Mouse (Mus musculus) layer of hippocampus, postnatal 36 days (tissue): ENCODE results near the gene Rnf207. TPM values are rescaled to one million over a fixed set of nuclear protein-coding genes. Genes with fewer than 3 reads are reported as not detected.

Source experiments
- DNase-seq, 2 experiments: peaks; one replicate each; pipeline ENCODE4 v3.0.0; 2022
- total RNA-seq, 2 experiments: library from RNA; stranded (reverse); gene quantifications; 2 replicates each; pipeline ENCODE4 v1.2.3; 2021

Gene Rnf207
- 1 to 10 TPM; 4.7 to 6.1 TPM for total RNA-seq

DNA sequence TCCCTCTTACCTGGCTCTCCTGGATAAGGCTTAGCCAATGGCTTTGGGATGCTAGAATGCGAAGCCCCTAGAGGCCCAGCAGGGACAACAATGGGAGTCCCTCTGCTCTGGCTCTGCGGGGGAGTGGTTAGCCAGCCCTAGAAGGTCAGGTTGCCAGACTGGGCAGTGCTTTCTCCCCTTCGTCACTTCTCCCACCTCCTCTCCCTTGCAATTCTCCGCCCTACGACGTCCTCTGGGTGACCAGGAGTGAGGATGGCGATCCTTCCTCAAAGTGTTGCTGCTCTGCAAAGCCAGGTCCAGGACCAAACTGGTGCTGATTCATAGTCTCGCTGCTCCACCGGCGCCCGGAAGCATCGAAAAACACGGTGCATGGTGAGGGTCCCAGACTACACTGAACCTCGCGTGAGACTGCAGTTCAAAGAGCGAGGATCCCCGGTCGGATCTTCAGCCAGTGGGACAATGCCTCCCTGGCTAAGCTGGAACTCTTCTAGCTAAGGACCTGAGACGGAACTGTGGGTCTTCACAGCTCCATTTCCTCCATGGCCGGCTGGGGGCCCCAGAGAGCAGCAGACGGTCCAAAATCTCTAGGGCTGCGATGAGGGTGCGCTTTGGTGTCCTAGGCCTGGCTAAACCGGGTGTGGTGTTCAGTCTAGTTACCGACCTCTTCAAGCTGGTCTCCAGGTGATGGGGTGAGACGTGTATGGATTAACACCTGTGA, at the start of gene Rnf207:
Gene Rnf207, minus strand, starts transcription at position 477 of the 718 bp plus-strand sequence.
- peak in 1 of 2 experiments; percentile 46 for DNase-seq

DNA sequence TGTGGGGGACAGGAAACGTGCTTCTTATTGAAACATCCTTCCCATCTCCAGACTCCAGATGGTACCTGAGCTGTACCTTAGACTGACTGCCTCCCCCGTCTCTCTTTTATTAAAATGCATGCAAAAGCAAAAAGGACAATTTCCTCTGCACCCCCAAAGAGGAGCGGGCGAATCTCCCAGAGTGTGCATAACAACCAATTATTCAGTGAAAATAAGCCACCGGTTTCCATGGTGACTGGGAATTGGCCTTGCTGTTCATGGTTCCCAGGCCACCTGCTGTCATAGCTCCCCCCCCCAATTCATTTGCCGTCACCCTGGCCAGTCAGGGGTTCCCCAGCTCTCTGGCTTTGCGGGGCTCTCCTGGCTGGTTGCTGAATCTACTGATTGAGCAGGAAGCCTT, 46.4 kb upstream of the Rnf207 start:
- no peak for DNase-seq

DNA sequence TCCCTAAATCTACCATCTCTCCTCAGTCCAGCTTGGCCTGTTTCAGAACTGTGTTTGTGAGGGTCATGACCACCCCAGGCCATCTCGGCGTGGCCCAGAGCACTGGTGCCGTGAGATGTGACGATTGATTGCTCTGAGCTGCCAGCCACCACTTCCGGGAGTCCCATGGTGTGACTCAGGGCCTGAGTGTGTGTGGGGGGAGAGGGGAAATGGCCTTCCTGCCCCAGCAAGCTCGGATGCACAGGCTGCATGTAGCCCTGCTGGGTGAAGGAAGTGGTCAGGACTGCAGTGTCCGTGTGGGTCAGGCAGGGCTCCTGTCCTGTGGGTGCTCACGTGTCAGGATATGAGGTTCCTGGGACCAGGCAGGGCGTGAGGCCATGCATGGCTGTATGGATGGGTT, 43.4 kb upstream of the Rnf207 start:
- no peak for DNase-seq

DNA sequence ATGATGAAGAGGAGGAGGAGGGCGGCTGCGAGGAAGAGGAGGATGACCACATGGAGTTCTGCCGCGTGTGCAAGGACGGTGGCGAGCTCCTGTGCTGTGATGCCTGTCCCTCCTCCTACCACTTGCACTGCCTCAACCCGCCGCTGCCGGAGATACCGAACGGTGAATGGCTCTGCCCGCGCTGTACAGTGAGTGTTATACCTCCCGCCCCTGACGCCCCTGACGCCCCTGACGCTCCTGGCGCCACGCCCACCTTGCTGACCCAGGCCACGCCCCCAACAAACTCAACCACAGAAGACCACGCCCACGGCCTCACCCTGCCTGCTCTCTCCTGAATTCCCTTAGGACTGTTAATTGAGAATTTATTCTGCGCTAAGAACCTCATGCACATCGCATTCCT, 42.1 kb upstream of the Rnf207 start:
- no peak for DNase-seq

DNA sequence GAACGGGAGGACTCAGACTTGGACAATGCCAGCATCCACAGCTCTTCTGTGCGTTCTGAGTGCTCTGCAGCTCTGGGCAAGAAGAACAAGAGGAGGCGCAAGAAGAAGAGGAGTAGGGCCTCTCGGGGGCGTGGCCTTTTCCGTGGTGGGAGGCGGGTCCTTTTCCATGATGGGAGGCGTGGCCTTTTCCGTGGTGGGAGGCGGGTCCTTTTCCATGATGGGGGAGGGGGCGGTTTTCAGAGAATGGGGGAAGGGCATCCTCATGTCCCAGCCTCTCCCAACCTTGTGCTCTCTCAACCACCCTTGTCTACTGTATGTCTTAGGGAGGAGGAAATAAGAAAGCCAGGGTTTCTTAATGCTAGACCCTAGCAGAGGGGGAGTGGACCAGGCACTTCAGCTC, 40.9 kb upstream of the Rnf207 start:
- no peak for DNase-seq

DNA sequence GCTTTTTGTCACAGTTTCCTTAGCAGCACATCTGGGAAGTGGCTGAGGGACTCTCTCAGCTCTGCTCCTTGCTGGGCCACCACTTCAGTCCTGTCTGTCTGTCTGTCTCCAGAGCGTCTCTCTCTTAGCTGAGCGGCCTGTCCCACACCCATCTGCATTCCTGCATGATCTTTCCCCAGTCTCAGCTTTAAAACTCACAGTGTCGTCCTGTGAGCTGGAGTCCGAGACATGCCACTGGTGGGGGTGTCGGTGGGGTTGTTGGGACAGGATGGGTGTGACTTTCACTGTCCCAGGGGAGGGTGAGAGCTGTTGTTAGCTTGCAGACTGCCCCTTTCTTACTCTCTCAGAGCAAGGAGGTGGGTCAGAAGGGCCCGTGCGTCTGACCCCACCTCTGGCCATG, 36.9 kb upstream of the Rnf207 start:
- no peak for DNase-seq

DNA sequence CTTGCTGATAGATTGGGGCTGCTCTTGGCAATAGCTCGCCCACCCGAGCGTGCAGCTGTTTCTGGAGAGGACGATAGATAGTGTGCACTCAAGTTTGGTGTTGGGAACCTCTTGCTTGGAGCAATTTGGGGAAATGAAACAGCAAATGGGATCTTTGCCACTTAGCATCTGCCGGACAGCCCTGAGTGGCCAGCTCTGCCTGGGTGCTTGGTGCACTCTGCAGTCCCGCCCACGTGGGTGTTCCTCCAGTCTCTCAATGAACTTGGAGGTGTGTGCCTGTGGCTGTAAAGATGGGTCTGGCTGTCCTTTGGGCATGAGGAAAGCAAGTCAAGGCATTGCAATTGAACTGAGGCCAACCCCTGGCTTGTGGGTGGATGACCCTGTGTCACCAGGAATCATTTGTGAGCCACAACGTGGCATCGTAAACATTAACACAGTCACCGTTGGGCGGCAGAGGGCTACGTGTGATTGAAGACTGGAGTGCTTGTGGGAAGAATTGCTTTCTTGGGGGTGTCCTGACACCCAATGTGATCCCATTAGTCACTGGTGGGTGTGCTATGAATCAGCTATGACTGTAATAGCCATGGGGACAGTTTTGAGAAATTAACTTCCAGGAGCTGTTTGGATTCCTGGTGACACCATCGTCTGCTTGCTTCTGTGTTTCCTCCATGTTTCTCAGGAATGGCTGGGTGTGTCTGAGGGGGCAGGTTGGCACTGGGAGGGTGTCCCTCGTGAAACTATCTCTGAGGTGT, 35.3 kb upstream of the Rnf207 start:
- DNase-seq, result no peak

DNA sequence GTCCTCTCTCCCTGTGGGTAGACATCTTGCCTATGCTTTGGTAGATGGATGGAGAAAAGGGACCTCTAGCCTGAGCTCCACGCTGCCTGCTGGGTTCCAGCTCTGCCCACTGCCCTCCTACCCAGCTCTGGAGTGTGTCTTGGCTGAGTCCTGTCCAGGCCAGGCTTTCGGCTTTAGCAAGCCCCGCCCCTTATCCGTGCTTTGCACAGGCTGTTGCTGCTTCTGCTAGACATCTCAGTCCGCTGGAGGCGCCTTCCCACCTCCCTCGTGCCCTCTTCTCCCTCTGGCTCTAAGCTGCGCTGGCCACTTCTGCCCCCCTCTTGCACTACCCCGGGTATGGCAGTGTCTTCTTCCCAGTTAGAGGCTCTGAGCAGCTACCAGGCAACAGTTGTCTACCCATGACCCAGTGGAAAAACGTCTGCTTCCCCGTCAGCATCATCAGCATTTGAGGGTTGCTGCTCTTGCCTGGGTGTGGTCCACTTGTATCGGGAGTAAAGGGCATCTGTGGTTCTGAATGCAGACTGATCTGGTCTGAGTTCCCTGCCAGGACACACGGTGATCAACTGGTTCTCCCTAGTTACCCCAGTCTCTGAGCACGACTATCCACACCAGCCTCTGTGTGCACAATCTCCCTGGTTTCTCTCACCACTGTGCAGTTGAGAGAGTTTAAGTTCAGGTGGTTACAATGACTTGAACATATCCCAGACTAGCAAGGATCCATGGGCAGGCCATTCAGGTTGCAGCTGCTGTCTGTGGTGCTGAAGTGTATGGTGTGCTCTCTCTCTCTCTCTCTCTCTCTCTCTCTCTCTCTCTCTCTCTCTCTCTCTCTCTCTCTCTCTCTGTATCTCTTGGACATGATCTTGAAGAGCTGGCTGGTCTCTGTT, 32.9 kb upstream of the Rnf207 start:
- DNase-seq, result no peak

DNA sequence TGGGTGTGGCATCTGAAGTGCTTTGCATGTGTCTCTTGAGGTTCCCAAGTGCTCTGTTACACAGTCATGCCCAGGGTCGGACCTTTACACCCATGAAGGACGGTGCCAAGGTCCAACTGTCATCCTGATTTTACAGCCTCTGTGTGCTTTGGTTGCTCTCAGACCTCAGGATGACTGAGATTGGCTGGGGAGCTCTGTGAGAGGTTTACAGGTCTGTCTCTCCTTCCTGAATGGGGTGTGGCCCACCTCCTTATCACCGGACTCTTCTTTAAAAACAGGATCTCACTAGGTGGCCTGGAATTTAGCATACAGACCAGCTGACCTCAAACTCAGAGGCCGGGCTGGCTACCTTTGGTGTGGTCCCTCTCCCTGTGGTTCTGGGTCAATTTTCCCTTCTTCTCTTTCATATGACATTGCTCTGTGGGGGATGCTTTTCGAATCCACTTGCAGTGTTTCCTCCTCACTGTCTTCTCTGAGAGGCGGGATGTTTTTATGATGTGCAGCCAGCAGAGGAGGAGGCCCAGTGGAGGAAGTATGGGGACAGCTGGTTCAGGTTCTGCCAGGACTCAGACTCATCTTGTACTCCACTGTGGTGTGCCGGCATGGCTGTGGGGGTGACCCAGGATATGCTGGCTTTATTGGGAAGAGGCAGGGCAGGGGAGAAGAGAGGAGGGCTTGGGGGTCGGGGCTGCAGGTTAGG, 32.1 kb upstream of the Rnf207 start:
- DNase-seq, result no peak

DNA sequence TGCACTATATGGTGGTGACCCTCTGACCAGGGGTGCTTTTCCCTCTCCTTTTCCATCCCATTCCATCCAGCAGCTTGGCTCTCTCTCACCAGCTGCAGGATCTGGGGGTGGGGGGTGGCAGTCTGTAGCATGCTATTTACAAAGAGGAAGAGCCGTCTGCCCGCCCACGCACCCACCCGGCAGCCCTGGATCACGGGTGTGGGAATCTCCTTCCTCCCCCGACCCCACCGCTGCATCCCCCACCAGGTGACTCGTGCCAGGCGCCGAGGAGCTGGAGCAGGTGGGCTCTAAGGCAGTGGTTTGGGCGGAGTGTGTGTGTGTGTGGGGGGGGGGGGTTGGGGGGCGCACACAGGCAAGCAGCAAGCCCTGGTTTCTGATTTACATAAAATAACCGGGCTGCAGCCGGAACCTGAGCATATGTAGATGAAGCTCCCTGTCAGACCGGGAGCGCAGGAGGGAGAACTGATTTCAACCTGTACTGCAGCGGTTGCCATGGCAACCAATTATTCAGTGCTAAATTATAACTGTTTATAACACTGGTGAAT, 31.1 kb upstream of the Rnf207 start:
- no peak for DNase-seq

DNA sequence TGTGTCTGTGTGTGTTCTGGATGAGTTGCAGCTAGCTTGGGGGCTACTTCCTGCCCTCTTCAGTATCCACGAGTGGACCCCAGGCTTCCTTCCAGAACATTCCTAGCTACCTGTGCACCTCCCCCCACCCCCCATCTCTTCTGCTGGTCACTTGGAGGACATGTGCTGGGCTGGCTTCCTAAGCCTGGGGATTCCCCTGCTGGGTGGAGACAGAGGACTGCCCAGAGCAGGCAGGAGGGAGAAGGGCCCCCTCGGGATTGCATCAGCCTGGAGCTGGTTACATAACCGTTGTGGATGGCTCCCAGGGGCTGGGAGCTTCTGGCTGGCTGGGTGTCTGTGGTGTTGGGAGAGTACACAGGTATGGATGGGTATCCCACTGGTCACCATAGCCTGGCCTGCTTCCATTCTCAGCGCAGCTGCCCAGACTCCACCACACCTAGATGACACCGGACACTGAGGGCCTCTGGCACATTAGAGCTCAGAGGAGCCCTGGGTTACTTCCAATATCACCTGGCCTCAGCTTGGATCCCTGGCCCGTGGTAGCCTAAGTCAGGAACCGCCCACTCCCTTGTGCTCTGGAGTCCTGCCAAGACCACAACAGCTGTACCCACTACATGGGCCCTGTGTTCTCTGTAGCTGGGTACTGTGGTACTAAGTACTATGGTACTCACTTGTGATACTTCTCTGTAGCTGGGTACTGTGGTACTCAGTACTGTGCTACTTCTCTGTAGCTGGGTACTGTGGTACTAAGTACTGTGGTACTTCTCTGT, 26.5 kb upstream of the Rnf207 start:
- DNase-seq, result peak in 1 of 2 experiments; percentile 64

DNA sequence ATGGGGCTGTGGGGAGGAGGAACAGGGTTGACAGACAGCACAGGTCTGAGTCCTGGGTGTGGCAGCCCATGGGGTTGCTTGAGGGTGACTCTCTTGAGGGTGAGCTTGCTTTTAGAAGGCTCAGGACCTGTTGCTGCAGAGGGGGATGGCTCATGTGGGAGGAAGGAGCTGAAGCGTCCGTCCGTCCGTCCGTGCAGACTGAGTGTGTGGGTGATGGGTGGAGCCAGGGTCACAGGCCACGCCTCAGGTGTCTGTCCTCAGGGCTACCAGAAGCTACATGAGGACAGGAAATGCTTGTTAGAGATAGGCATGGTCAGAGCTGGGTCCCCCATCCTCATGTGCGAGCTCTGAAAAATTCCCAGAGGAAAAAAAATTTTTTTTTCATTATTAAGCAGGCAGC, 25.9 kb upstream of the Rnf207 start:
- DNase-seq, result no peak

DNA sequence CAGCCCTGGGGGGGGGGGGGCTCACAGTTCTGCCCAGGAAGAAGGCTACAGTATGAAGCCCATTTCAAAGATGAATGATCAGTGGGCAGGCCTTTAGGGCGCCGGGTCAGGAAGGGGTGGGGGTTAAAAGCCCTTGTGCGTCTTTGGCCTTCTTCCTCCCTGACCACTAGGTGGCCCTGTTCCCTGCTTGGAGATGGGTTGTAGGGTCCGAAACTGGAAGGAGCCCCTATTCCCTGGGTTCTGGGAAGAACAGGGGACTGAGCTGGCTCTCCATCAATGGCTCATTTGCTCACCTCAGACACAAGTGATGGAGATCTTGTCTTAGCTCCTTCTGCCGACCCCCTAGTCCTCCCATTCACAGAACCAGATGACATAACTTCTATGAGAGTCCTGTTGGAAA, 24.5 kb upstream of the Rnf207 start:
- DNase-seq, result no peak

DNA sequence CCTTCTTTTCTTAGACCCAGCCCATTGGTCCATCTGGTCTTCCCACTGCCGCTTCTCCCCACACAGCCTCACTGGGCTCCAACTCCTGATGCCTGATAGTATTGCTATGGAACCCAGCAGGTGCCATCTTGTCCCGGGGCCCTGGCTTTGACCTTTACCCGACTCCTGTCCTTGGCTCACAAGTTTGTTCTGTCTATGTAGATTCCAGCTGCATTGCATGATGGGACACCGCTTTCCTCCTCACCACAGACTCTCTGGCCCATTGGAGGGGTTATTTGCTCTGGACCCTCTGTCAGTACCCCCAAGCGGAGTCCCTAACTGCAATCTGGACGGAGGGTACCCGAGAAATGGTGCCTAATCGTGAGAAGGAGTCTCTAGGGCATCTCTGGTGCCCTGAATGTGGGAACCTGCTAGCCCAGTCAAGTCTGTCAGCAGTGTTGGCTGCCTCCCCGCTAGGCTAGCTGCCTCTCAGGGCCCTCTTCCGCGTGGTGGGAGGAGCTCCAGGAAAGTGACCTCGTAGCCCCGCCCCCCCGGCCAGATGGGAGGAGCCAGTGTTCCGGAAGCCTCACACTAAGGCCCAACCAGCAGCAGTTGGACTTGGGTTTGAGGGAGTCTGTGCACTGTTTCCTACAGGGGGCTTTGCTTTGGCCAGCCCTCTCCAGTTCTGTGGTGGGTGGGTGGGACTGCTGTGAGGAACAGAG, 21.9 kb upstream of the Rnf207 start:
- no peak for DNase-seq

DNA sequence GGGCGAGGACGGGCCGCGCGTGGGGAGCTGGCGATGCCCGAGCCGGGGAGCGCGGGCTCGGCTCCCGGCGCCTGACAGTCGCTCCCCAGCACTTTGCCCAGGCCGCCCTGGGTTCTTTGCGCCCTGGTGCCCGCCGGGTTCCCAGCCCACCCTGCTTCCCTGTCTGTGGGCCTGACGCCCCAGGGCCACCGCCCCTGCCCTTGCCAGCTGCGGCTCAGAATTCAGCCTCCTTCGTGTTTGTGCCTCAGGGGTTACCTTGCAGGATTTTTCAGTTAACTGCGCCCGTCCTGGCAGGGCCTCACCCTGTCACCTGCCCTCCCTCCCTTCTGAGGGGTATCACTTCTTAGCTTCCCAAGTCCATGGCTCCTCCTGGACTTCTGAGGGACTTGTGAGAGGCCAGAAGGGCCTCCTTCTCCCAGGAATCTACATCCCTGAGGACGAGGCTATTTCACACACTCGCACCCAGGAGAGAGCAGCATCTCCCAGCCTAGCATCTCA, 20.5 kb upstream of the Rnf207 start:
- no peak for DNase-seq

DNA sequence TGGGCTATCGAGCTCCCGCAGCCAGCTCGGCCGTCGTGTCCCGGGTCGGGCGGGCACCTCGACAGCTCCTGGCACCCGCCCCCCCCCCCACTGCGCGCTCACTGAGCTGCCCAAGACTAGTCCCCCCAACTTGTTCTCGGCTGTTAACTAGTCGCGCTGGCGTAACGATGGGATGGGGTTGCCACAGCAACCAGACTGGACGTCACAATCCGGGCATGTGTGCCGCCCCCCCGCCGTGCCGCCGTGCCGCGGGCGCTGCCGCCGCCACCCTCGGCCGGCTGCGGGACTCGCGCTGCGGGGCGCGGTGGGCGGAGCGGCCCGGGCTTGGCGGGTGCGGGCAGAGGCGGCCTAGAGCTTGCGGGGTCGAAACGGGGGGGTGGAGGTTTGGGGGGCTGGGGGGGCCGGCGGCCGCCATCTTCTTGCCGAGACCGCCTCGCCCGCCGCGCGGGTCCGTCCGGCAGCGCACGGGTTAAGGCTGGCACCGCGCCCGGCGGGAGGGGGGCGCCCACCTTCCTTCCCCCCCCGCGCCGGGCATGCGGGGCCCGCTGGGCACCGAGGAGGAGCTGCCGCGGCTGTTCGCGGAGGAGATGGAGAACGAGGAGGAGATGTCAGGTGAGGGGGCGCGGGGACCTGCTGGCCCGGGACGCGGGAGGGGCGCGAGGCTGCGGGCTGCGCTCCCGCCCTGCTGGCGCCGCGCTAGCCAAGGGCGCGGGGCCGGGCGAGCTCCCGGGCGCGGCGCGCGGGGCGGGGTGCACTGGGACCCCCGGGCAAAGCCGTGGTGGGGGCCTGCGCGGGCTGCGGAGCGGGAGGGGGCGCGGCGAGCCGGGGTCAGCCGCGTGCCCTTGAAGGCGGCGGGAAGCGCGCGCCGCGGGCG, 19.9 kb upstream of the Rnf207 start, which contains the start of gene Chd5:
Gene Chd5, plus strand, starts transcription at position 233 of the 874 bp plus-strand sequence.
- peak; percentile 61 to 67 for DNase-seq

DNA sequence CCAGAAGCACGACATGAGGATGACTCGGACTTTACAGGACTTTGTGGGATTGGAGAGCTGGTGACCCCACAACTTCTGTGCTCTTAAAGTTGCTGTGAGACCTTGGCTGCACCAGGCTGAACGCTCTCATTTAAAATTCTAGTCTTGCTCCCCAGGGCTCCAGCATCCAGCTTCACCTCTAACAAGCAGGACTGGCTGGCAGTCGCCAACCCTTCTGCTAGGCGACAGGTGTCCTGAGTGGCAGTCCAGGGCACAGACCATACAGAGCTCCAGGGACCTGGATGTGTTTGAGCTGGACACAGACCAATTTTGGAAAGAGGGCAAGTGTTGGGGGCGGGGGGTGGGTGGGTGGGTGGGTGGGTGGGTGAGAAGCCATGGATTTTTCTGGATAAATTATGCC, 19.0 kb upstream of the Rnf207 start:
- DNase-seq, result no peak

DNA sequence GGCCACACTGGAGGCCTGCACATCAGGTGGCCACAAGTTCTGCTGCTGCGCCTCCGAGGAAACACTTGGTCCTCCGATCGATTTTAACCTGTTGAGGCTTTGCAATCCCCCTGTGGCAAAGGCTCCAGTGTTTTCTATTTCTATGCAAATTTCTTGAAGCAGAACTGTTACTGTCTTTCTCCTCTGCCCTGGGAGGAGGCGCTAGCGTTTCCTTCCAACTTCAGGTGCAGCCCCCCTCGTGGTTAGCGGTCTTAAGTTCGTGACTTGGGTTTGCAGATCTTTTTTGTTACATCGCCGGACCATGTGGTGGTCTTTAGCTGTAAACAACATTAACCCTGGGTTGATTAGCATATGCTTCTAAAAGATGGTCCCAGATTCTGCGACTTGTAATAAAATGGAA, 14.8 kb upstream of the Rnf207 start:
- no peak for DNase-seq

DNA sequence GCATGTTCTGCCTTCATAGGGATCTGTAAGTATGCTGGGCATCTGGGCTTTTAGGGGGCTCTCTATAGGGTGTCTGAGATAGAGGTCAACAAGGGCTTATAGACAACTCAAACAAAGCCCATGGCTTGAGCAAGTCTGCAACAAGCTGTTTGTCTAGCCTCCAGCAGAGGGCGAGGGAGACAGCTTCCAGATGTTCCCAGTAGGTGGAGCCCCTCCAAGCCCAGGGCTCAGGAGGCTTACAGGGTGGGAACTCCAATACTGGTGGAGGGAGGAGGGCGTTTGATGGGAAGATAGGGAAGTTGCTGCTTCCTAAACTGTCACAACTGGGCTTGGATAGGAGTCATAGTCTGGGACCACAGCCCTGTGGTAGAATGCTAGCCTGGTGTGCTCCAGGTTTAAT, 14.2 kb upstream of the Rnf207 start:
- DNase-seq, result peak; percentile 51 to 65
